Mouse (Mus musculus) liver, adult 2 months (tissue): ENCODE data around the gene Ssbp4.
A peak's percentile ranks its signal among the peaks of the same experiment; 100 is the strongest.

Source experiments
- CTCF ChIP-seq: fragments of 200-500 bp; IDR thresholded peaks from 2 replicates; pipeline ENCODE4 v1.5.1; 2011; ENCODE audit warnings: low read depth, low read length, control low read depth
- POLR2A ChIP-seq: fragments of 200-500 bp; IDR thresholded peaks from 2 replicates; pipeline ENCODE4 v1.6.1; 2011; ENCODE audit warnings: low read length, control low read depth; ENCODE audit not compliant: insufficient read depth; ENCODE audit errors: extremely low read depth

DNA sequence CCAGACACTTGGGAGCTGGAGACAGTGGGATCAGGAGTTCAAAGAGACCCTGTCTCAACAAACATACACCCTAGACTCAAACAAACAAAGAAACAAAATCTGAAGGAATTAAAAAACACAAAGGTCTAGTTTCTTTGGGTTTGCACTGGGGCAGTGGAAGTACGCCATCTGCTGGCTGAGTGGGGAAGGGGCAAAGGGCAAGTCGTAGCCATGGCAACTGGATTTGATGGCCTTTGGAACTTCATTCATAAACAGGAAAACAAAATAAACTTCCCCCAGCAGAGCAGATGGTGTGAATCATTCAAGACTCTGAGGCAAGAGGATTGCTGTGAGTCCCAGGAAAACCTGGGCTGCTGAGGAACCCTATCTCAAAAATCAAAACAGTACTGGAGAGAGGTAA lies 44.6 kb upstream of the Ssbp4 start:
- TF ChIP-seq CTCF = peak; percentile 95
- TF ChIP-seq POLR2A = no peak
